Mouse (Mus musculus) lung, adult 2 months (tissue): Measurements from ENCODE around the gene Gm10570.

Experiments
- CTCF ChIP-seq: fragments of 200-500 bp; IDR thresholded peaks from 2 replicates; pipeline ENCODE4 v1.5.1; 2011; ENCODE audit warnings: mild to moderate bottlenecking, low read length, control low read depth; ENCODE audit not compliant: insufficient read depth
- POLR2A ChIP-seq: fragments of 200-500 bp; IDR thresholded peaks from 2 replicates; pipeline ENCODE4 v1.6.1; 2011; ENCODE audit warnings: low read depth, mild to moderate bottlenecking, control low read depth, low read length, borderline replicate concordance; ENCODE audit errors: extremely low read depth

DNA sequence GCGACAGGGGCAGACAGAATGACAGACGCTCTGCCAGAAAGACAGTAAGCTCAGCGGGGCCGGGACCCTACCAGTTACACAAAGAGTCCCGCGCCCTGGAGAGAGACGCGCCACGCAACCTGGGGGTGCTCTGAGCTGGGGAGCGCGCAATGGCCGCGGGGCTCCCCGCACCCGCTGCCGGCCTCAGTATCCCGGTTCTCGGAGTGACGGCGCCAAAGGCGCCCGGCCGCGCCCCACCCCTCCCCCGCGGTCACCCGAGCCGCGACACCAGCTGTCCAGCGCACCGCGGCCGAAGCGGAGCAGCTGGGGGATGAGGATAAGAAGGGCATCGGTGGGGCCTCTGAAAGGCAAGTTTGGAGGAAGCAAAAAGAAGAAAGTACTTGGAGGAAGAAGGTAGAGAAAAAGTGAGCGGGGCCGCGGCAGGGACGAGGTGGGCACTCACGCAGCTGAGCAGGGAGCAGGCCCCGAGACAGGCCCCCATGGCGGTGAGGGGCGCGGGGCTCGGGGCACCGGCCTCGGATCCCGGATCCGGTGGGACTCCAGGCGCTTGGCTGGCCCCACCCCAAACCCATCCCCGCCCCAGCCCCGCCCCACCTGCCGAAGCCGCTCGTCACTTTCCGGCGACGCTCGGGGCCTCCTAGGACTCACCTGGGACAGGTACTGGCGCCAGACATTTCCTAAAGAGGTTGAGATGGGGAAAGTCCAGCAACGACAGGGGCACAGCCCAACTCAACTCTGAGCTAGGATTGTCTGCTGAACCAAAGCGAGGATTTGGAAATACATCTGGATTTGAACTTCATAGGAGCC lies 33.3 kb downstream of the Gm10570 start:
- no peak for TF ChIP-seq CTCF
- TF ChIP-seq POLR2A: no peak
